Mouse (Mus musculus) forelimb bud, embryonic 11.5 days (tissue): Measurements from ENCODE around the gene Ccdc159.

Experiments used
- DNase-seq: peaks from one replicate; pipeline ENCODE4 v3.0.0-alpha.2; 2012; ENCODE audit warnings: low read depth, low spot score

Ccdc159 gene

DNA sequence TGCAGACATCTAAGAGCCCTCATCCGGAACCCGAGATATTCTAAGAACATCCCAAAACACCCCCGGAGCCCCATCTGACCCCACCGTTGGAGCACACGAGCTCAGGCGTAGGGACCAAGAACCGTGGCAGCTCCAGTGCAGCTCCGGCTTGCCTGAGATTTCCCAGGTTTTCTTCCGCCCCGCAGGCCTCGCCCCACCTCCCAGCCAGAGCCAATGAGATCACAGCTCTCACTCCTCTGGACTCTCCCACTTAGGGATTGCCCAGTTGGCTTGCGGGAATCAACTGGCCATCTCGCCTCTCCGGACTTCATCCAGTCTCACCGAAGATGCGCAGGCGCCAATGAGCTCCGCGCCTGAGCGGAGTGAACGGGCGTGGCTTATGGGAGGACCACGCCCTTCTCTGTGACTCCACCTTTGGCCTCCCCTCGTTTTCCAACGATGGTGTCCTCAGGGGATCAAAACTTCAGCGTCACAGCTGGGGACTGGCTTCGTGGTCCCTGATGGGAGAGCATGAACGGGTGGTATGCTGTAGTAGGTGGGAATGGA, at the start of gene Ccdc159, which contains the start of gene Tmem205:
Gene Ccdc159, plus strand, starts transcription at position 264 of the 546 bp plus-strand sequence.
Gene Tmem205, minus strand, starts transcription at position 349 of the 546 bp plus-strand sequence.
- peak; percentile 98 for DNase-seq

- DNase-seq, result no peak
Measured at GRCm38 (mm10) chr9:21889229-21889628, 38.0 kb upstream of the Ccdc159 start.

GRCm38 (mm10) chr9:21901223-21901820, 25.9 kb upstream of the Ccdc159 start:
- peak; percentile 65 for DNase-seq

DNA sequence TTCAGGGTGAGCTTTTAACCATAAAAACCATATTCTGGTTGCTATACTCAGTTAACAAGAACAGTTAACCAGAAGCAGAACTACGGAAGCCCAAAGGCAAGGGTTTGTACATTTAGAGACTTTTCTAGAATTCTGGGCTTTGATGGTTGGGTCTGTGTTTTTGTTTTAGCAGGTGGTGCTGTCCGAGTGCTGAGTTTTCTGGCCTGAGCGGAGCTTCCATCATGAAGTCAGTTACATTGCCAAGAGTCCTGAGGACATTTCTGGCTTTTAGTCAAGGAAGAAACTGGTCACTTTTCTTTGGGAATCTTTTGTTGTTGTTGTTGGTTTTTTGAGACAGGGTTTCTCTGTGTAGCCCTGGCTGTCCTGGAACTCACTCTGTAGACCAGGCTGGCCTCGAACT, 23.2 kb upstream of the Ccdc159 start:
- no peak for DNase-seq

- DNase-seq, result no peak
Measured at GRCm38 (mm10) chr9:21908216-21908615, 19.1 kb upstream of the Ccdc159 start.

DNA sequence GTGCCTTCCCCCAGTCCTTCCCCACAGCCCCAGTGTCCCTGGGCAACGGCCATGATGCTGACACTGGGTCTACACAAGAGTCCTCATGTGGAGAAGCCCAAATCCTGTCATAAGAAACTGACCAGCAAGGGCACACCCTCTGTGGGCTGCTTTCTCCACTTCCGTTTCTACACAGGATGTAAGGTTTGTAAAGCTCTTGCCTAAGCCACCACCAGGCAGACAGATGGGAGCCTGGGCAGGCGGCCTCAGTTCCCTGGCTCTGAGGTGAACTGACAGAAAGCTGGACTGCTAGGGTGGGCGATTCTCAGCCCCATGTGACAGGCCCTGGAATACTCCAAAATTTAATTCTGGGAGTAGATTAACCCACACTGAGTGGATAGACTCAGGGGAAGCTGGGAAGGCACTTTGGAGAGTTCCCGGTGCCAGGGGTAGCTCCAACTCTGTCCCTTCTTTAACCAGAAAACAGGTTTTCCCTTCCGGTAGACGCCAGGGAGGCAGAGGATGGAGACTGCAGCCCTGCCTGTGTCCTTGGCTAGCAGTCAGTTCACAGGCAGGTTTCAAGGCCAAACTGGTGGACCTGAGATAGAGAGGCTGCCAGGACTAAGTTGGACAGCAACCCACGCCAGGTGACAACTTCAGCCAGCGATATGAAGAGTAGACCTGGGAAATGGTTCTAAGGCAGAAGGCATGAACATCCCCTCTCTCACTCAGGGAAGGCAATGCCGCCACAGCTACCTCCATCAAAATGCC, 17.6 kb upstream of the Ccdc159 start:
- no peak for DNase-seq

- no peak for DNase-seq
Measured at GRCm38 (mm10) chr9:21916851-21917492, 10.3 kb upstream of the Ccdc159 start.

- no peak for DNase-seq
Measured at GRCm38 (mm10) chr9:21917493-21918034, 9.7 kb upstream of the Ccdc159 start.

DNA sequence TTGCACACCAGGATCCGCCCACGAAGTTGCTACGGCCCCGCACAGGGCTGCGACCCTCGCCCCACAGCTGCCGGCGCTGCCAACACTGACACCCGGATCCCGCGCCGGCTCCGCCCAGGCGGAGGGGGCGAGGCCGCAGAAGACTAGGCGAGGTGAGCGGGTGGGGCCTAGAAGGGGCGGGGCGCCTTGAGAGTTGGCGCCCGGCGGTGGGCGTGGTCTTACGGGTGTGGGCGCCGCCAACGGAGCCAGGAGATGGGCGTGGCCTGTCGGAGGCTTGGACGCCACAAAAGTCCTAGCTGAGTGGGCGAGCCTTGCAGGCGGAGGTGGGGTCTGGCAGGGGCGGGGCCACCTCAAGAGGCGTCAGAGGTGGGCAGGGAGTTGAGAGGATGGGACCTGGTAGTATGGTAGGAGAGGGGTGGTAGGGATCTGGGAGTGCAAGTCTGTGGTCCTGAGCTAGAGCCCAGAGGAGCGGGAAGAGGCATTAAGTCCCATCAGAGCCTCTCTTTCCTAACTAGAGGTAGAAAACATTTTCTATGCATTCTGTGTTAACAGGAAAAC, 9.2 kb upstream of the Ccdc159 start, which contains the start of gene Rab3d:
Gene Rab3d, minus strand, starts transcription at position 158 of the 558 bp plus-strand sequence.
- peak; percentile 96 for DNase-seq

- DNase-seq, result no peak
Measured at GRCm38 (mm10) chr9:21918692-21919384, 8.4 kb upstream of the Ccdc159 start.

GRCm38 (mm10) chr9:21923036-21923435, 4.2 kb upstream of the Ccdc159 start:
- no peak for DNase-seq

DNA sequence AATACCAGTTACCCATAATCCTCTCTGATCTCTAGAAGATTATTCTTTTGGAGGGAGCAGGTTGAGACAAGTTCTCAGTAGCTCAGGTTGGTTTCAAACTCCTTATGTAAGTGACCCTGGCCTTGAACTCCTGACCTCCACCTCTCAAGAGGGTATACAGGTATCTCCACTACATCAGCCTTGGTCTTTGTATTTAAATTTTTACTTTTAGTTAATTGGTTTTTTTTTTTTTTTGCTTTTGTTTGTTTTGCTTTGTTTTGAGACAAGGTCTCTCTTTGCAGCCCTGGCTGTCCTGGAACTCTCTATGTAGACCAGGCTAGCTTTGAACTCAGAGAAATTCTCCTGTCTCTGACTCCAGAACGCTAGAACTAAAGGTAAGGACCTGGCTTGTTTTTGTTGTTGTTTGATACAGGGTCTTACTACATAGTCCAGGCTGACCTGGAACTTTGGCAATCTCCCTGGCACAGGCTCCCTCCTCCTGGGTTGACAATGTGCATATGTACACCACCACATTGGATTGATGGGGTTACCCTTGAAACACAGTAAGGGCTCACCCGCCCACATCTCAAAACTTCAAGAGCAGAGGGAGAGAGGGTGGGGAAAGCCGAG, 3.7 kb upstream of the Ccdc159 start:
- DNase-seq, result no peak

GRCm38 (mm10) chr9:21924099-21924493, 3.2 kb upstream of the Ccdc159 start:
- no peak for DNase-seq

- no peak for DNase-seq
Measured at GRCm38 (mm10) chr9:21925034-21925433, 2.2 kb upstream of the Ccdc159 start.

DNA sequence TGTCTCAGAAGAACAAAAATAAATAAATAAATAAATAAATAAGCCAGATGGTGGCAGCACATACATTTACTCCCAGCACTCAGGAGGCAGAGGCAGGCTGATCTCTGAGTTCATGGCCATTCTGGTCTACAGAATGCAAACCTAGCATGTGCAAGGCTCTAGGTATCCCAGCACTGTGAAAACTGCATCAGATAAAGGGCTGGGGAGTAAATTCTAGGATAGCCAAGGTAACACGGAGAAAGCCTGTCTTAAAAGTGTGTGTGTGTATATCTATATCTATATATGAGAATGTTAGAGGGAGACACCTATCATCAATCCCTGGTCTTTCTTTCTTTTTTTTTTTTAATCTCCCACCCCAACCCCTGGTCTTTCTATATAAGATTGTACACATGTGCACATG, 1.8 kb upstream of the Ccdc159 start:
- no peak for DNase-seq

- no peak for DNase-seq
Measured at GRCm38 (mm10) chr9:21926155-21926554, 1.1 kb upstream of the Ccdc159 start.

DNA sequence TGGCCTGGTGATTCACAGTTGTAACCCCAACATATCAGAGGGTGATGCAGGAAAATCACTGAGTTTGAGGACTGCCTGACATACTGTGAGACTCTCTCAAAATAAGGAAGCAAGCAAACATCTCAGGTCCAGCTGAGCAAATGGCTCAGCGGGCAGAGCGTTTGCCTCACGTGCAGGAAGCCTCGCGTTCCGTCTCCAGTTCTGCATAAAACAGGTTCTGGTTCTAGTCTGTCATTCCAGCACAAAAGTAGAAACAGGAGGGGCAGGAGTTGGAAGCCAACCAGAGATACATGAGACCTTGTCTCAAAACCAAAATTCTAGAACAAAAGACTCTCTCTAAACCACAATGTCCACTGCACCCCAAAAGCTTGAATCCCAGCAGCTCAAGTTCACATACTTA, 487 bp upstream of the Ccdc159 start:
- no peak for DNase-seq

GRCm38 (mm10) chr9:21929208-21929607, 1.9 kb downstream of the Ccdc159 start:
- no peak for DNase-seq

DNA sequence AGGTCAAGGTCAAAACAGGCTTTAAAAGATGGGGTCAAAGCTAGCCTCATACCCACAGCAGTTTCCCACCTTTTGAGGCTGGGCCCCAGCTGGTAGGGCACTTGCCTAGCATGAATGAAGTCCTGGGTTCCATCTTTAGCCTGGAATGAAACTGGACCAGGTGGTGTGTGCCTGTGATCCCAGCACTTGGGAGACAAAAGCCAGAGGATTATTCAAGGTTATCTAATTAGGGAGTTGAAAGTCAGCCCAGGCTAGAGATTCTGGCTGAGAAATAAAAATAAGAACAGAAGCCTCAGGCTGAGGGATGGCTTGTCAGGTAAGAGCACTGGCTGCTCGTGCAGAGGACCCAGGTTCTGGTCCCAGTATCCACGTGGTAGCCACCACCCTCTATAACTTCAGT, 4.7 kb downstream of the Ccdc159 start:
- DNase-seq, result no peak

GRCm38 (mm10) chr9:21932445-21933137, 5.3 kb downstream of the Ccdc159 start:
- no peak for DNase-seq
